Mouse (Mus musculus) liver, postnatal 0 days (tissue): ENCODE data around the gene Thtpa.

Source experiments
- CTCF ChIP-seq: sonication (generic); IDR thresholded peaks from 2 replicates; pipeline ENCODE4 v1.5.1; 2016; ENCODE audit warnings: antibody characterized with exemption, low read depth
- EP300 ChIP-seq: IDR thresholded peaks from 2 replicates; pipeline ENCODE4 v1.6.1; 2016; ENCODE audit warnings: antibody characterized with exemption, low read depth, mild to moderate bottlenecking

GRCm38 (mm10) chr14:55085324-55086008 lies 9.1 kb upstream of the Thtpa start:
- TF ChIP-seq EP300 (no peak), CTCF (no peak)
